Mouse (Mus musculus) hindbrain, postnatal 0 days (tissue): ENCODE measurements around the gene Stac3. TPM values are rescaled to one million over a fixed set of nuclear protein-coding genes. Genes with fewer than 3 reads are reported as not detected.

ENCODE experiments used
- ATAC-seq: fragments of 200-750 bp; cut with Nextera tagmentation; 2 replicates; pipeline ENCODE4 v1.8.0; 2017; ENCODE audit warnings: mild to moderate bottlenecking, moderate TSS enrichment, moderate library complexity
- DNase-seq: peaks from one replicate; pipeline ENCODE4 v3.0.0-alpha.2; 2015; ENCODE audit warnings: low spot score
- H3K27ac ChIP-seq: fragments of 300-500 bp; sonication (generic); 2 replicates; pipeline ENCODE4 v1.5.1; 2014; ENCODE audit warnings: mild to moderate bottlenecking
- H3K27me3 ChIP-seq: fragments of 300-500 bp; sonication (generic); 2 replicates; pipeline ENCODE4 v1.6.1; 2014; ENCODE audit warnings: low read length, mixed read lengths; ENCODE audit not compliant: insufficient read depth
- H3K36me3 ChIP-seq: fragments of 300-500 bp; sonication (generic); 2 replicates; pipeline ENCODE4 v1.6.1; 2014; ENCODE audit warnings: low read length, mixed read lengths; ENCODE audit not compliant: insufficient read depth
- H3K4me1 ChIP-seq: fragments of 300-500 bp; sonication (generic); 2 replicates; pipeline ENCODE4 v1.6.1; 2014; ENCODE audit warnings: antibody characterized with exemption, low read length, mixed read lengths; ENCODE audit not compliant: insufficient read depth
- H3K4me2 ChIP-seq: fragments of 300-500 bp; sonication (generic); 2 replicates; pipeline ENCODE4 v1.6.1; 2014; ENCODE audit warnings: low read depth, mild to moderate bottlenecking, low read length, moderate library complexity, mixed read lengths
- H3K4me3 ChIP-seq: fragments of 300-500 bp; sonication (generic); 2 replicates; pipeline ENCODE4 v1.5.1; 2014; ENCODE audit warnings: low read length
- H3K9ac ChIP-seq: fragments of 300-500 bp; sonication (generic); replicated peaks from 2 replicates; pipeline ENCODE4 v1.6.1; 2014; ENCODE audit warnings: mild to moderate bottlenecking, low read length, moderate library complexity, mixed read lengths
- H3K9me3 ChIP-seq: fragments of 300-500 bp; sonication (generic); 2 replicates; pipeline ENCODE4 v1.6.1; 2016; ENCODE audit warnings: low read length, mixed read lengths
- CTCF ChIP-seq: IDR thresholded peaks from 2 replicates; pipeline ENCODE4 v1.5.1; 2016; ENCODE audit warnings: antibody characterized with exemption, control low read depth, low read depth
- WGBS: fragments of 180-500 bp; shearing (Covaris S2); extraction: QIAGEN DNeasy Blood & Tissue Kit; methylation state at CpG from one replicate; pipeline ENCODE4 v1.1.7; 2014; 5-methylcytosine and 5-hydroxymethylcytosine counted together
- polyA plus RNA-seq: library from polyadenylated mRNA; unstranded; fragments of >200 nt; fragmentation: Nextera tagmentation; extraction: Ambion mirVana; gene quantifications from 2 replicates; pipeline ENCODE4 v1.2.1, GENCODE M21; 2015
- total RNA-seq: library from RNA; depleted of rRNA; stranded (reverse); fragments of >200 nt; gene quantifications from 2 replicates; pipeline ENCODE4 v1.2.3, GENCODE M21; 2014; rRNA removed

Stac3 gene
- total and polyA plus RNA-seq, 2 experiments from 2014 or later: 1.4 to 3.7 TPM

- Histone ChIP-seq H3K36me3 (peaks cover 90% of the 10 kb centered on the region), H3K4me2 (no peak overlapping the region), H3K9me3 (no peaks in the 10 kb centered on the region), H3K9ac (no peak overlapping the region), H3K27ac (no peak overlapping the region), H3K4me3 (no peak overlapping the region), H3K27me3 (no peaks in the 10 kb centered on the region), H3K4me1 (no peaks in the 10 kb centered on the region)
- TF ChIP-seq CTCF: peak; percentile 60
- ATAC-seq (no peak), DNase-seq (no peak)
- 90% methylated on average over 13 of the region's 13 CpGs for WGBS
Measured at GRCm38 (mm10) chr10:127557397-127557796, 55.9 kb downstream of the Stac3 start.

Other genes with a start within 250 kb of the Stac3 start
- gene Kif5a, start 238.3 kb upstream of the Stac3 start, total RNA-seq: 231 and 249 TPM in 2 replicates
- gene Kif5a, start 238.3 kb upstream of the Stac3 start, polyA plus RNA-seq: 98.4 and 103 TPM in 2 replicates
- gene Dctn2, start 235.3 kb upstream of the Stac3 start, total RNA-seq: 314 and 348 TPM in 2 replicates
- 319 and 323 TPM in 2 replicates for gene Dctn2, start 235.3 kb upstream of the Stac3 start, polyA plus RNA-seq
- 8.1 and 11.2 TPM in 2 replicates for gene Mbd6, start 212.7 kb upstream of the Stac3 start, total RNA-seq
- 8.3 and 11.5 TPM in 2 replicates for gene Mbd6, start 212.7 kb upstream of the Stac3 start, polyA plus RNA-seq
- 74.4 and 90.4 TPM in 2 replicates for gene Mars, start 189.9 kb upstream of the Stac3 start, total RNA-seq
- 104 TPM in 2 replicates for gene Mars, start 189.9 kb upstream of the Stac3 start, polyA plus RNA-seq
- gene Arhgap9, start 179.7 kb upstream of the Stac3 start, total RNA-seq: 1.0 and 1.5 TPM in 2 replicates
- gene Arhgap9, start 179.7 kb upstream of the Stac3 start, polyA plus RNA-seq: 1.2 and 1.3 TPM in 2 replicates
- gene Gli1, start 159.7 kb upstream of the Stac3 start, total RNA-seq: 10.9 and 13.0 TPM in 2 replicates
- 2.7 TPM in 2 replicates for gene Gli1, start 159.7 kb upstream of the Stac3 start, polyA plus RNA-seq
- not detected in 2 replicates for gene Inhbe, start 147.3 kb upstream of the Stac3 start, total RNA-seq
- gene Inhbe, start 147.3 kb upstream of the Stac3 start, polyA plus RNA-seq: not detected in 2 replicates
- gene Inhbc, start 131.3 kb upstream of the Stac3 start, total RNA-seq: not detected in 2 replicates
- gene Inhbc, start 131.3 kb upstream of the Stac3 start, polyA plus RNA-seq: not detected in 2 replicates
- gene R3hdm2, start 121.4 kb upstream of the Stac3 start, total RNA-seq: 47.7 and 60.6 TPM in 2 replicates
- gene R3hdm2, start 121.4 kb upstream of the Stac3 start, polyA plus RNA-seq: 39.3 and 47.6 TPM in 2 replicates
- gene Ndufa4l2, start 13.3 kb downstream of the Stac3 start, total RNA-seq: 11.0 and 21.9 TPM in 2 replicates
- gene Ndufa4l2, start 13.3 kb downstream of the Stac3 start, polyA plus RNA-seq: 16.7 and 17.4 TPM in 2 replicates
- 66.1 and 91.1 TPM in 2 replicates for gene Shmt2, start 20.8 kb downstream of the Stac3 start, total RNA-seq
- 49.7 and 49.9 TPM in 2 replicates for gene Shmt2, start 20.8 kb downstream of the Stac3 start, polyA plus RNA-seq
- 26.0 and 33.5 TPM in 2 replicates for gene Nxph4, start 32.9 kb downstream of the Stac3 start, total RNA-seq
- 134 and 146 TPM in 2 replicates for gene Nxph4, start 32.9 kb downstream of the Stac3 start, polyA plus RNA-seq
- gene Lrp1, start 119.5 kb downstream of the Stac3 start, total RNA-seq: 245 TPM in 2 replicates
- 73.7 and 75.5 TPM in 2 replicates for gene Lrp1, start 119.5 kb downstream of the Stac3 start, polyA plus RNA-seq
- 5.3 and 9.5 TPM in 2 replicates for gene Stat6, start 141.3 kb downstream of the Stac3 start, total RNA-seq
- 4.7 and 5.3 TPM in 2 replicates for gene Stat6, start 141.3 kb downstream of the Stac3 start, polyA plus RNA-seq
- gene Nemp1, start 165.2 kb downstream of the Stac3 start, total RNA-seq: 2.8 and 4.1 TPM in 2 replicates
- gene Nemp1, start 165.2 kb downstream of the Stac3 start, polyA plus RNA-seq: 2.2 and 3.0 TPM in 2 replicates
- 3.5 and 4.1 TPM in 2 replicates for gene Nab2, start 166.9 kb downstream of the Stac3 start, total RNA-seq
- gene Nab2, start 166.9 kb downstream of the Stac3 start, polyA plus RNA-seq: 1.1 and 1.6 TPM in 2 replicates
- 0.21 and 0.36 TPM in 2 replicates for gene Myo1a, start 203.5 kb downstream of the Stac3 start, total RNA-seq
- 0.50 and 0.53 TPM in 2 replicates for gene Myo1a, start 203.5 kb downstream of the Stac3 start, polyA plus RNA-seq
- 2.3 and 5.4 TPM in 2 replicates for gene Tac2, start 222.8 kb downstream of the Stac3 start, total RNA-seq
- 5.6 and 6.7 TPM in 2 replicates for gene Tac2, start 222.8 kb downstream of the Stac3 start, polyA plus RNA-seq
- gene Zbtb39, start 237.9 kb downstream of the Stac3 start, total RNA-seq: 9.9 and 11.5 TPM in 2 replicates
- gene Zbtb39, start 237.9 kb downstream of the Stac3 start, polyA plus RNA-seq: 2.4 and 2.5 TPM in 2 replicates